Mouse (Mus musculus) limb, embryonic 13.5 days (tissue): ENCODE measurements around the gene Xbp1. TPM values are rescaled to one million over a fixed set of nuclear protein-coding genes. Genes with fewer than 3 reads are reported as not detected.
A peak's percentile ranks its signal among the peaks of the same experiment; 100 is the strongest.
"Not testable (repeated sequence)": the region's sequence is repeated elsewhere in the genome, so short reads cannot be mapped to it uniquely, and the experiment has no call there.

ENCODE experiments used
- ATAC-seq: fragments of 200-750 bp; cut with Nextera tagmentation; 2 replicates; pipeline ENCODE4 v1.8.0; 2017; ENCODE audit warnings: low read depth, moderate number of reproducible peaks, moderate TSS enrichment; ENCODE audit not compliant: low FRiP score
- H3K27ac ChIP-seq: fragments of 300-500 bp; sonication (generic); 2 replicates; pipeline ENCODE4 v1.5.1; 2015; ENCODE audit warnings: inconsistent platforms, mild to moderate bottlenecking, moderate library complexity
- H3K27me3 ChIP-seq: fragments of 300-500 bp; sonication (generic); 2 replicates; pipeline ENCODE4 v1.6.1; 2015; ENCODE audit warnings: mild to moderate bottlenecking, inconsistent platforms
- H3K36me3 ChIP-seq: fragments of 300-500 bp; sonication (generic); 2 replicates; pipeline ENCODE4 v1.6.1; 2015; ENCODE audit warnings: inconsistent platforms, mild to moderate bottlenecking, moderate library complexity
- H3K4me1 ChIP-seq: fragments of 300-500 bp; sonication (generic); 2 replicates; pipeline ENCODE4 v1.6.1; 2015; ENCODE audit warnings: inconsistent platforms
- H3K4me2 ChIP-seq: fragments of 300-500 bp; sonication (generic); replicated peaks from 2 replicates; pipeline ENCODE4 v1.6.1; 2015; ENCODE audit warnings: inconsistent platforms, mild to moderate bottlenecking, moderate library complexity
- H3K4me3 ChIP-seq: fragments of 300-500 bp; sonication (generic); 2 replicates; pipeline ENCODE4 v1.5.1; 2015; ENCODE audit warnings: moderate library complexity, mild to moderate bottlenecking, inconsistent platforms
- H3K9ac ChIP-seq: fragments of 300-500 bp; sonication (generic); 2 replicates; pipeline ENCODE4 v1.6.1; 2015; ENCODE audit warnings: mild to moderate bottlenecking, inconsistent platforms
- H3K9me3 ChIP-seq: fragments of 300-500 bp; sonication (generic); 2 replicates; pipeline ENCODE4 v1.6.1; 2016; ENCODE audit warnings: inconsistent platforms
- WGBS: fragments of 180-500 bp; shearing (Covaris S2); methylation state at CpG from one replicate; pipeline ENCODE4 v1.1.7; 2015; 5-methylcytosine and 5-hydroxymethylcytosine counted together
- polyA plus RNA-seq: library from polyadenylated mRNA; unstranded; fragments of >200 nt; fragmentation: Nextera tagmentation; extraction: Ambion mirVana; gene quantifications from 2 replicates; pipeline ENCODE4 v1.2.1, GENCODE M21; 2015

Gene Xbp1
- polyA plus RNA-seq, 1 experiment from 2014 or later: 177 TPM

DNA sequence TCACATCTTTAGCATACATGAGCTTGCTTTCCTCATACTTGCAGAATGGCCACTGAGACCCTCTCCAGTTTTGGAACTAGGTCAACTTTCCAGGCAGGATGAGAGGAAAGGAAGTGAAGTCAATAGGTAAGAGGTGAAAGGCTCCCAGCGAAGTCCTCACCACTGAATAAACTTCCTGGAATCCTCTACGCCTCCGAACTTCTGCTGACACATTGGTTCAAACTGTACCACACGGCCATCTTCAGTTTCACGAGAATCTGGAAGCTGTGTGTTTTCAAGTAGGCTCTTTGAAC lies 10.4 kb upstream of the Xbp1 start:
- ATAC-seq: no peak
- Histone ChIP-seq H3K9me3 (no peaks in the 10 kb centered on the region), H3K4me1 (no peaks in the 10 kb centered on the region), H3K4me2 (no peak overlapping the region), H3K27ac (no peak overlapping the region), H3K9ac (no peak overlapping the region), H3K4me3 (no peak overlapping the region), H3K27me3 (no peaks in the 10 kb centered on the region), H3K36me3 (no peaks in the 10 kb centered on the region)
- WGBS: 79% methylated on average over 5 of the region's 5 CpGs

DNA sequence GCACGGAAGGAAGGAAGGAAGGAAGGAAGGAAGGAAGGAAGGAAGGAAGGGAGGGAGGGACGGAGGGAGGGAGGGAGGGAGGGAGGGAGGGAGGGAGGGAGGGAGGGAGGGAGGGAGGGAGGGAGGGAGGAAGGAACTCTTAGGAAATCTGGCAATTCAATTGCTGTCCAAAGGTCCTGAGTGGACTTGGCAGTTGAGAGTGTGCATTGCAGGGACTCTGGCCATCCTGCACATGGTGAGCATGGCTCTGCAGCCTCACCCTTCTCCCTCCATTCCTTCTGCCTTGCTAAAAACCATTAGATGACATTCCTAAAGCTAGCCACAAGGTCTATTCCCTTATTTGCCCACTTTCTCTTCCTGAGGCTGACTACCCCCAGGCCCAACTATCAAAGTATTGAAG lies 9.8 kb upstream of the Xbp1 start:
- H3K27me3 ChIP-seq, ATAC-seq, H3K27ac ChIP-seq, H3K4me1 ChIP-seq, H3K9me3 ChIP-seq, H3K4me3 ChIP-seq, H3K36me3 ChIP-seq, H3K9ac ChIP-seq, H3K4me2 ChIP-seq: not testable (repeated sequence)
- WGBS: no CpG with 5 or more reads among the region's 2 CpGs

GRCm38 (mm10) chr11:5512099-5512725 lies 8.2 kb upstream of the Xbp1 start:
- ATAC-seq: no peak
- no peak overlapping the region for H3K4me2 ChIP-seq
- H3K27me3 ChIP-seq: no peaks in the 10 kb centered on the region
- H3K9ac ChIP-seq: no peak overlapping the region
- no peaks in the 10 kb centered on the region for H3K4me1 ChIP-seq
- WGBS: 75% methylated on average over 12 of the region's 12 CpGs
- H3K27ac ChIP-seq: no peak overlapping the region
- H3K4me3 ChIP-seq: no peak overlapping the region
- no peaks in the 10 kb centered on the region for H3K36me3 ChIP-seq
- no peaks in the 10 kb centered on the region for H3K9me3 ChIP-seq

DNA sequence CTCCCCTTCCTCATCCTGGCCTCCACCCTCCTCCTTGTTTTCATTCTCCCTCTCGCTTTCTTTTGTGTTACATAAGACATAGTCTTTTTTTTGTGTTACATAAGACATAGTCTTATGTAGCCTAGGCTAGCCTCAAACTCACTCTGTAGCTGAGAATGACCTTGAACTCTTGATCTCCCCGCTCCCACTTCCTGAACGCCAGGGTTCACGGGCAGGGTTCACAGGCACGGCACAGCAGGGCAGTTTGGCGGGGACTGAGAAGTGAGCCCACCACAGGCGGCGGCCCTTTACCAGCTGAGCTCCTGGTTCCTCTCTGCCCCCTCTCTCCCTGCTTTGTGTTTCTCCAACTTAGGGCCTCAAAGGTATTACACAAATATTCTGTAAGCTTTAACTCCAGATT lies 7.5 kb upstream of the Xbp1 start:
- Histone ChIP-seq H3K4me1 (no peaks in the 10 kb centered on the region), H3K9me3 (no peaks in the 10 kb centered on the region), H3K9ac (no peak overlapping the region), H3K27me3 (no peaks in the 10 kb centered on the region), H3K36me3 (no peaks in the 10 kb centered on the region), H3K27ac (no peak overlapping the region), H3K4me3 (no peak overlapping the region), H3K4me2 (no peak overlapping the region)
- ATAC-seq: no peak
- 80% methylated on average over 8 of the region's 8 CpGs for WGBS

- no peak overlapping the region for H3K9ac ChIP-seq
- H3K9me3 ChIP-seq: no peaks in the 10 kb centered on the region
- H3K36me3 ChIP-seq: no peaks in the 10 kb centered on the region
- H3K4me1 ChIP-seq: no peaks in the 10 kb centered on the region
- H3K27me3 ChIP-seq: no peaks in the 10 kb centered on the region
- H3K27ac ChIP-seq: no peak overlapping the region
- no peak overlapping the region for H3K4me3 ChIP-seq
- no peak overlapping the region for H3K4me2 ChIP-seq
- 85% methylated on average over 4 of the region's 4 CpGs for WGBS
- ATAC-seq: no peak
Observed at GRCm38 (mm10) chr11:5514091-5514490, 6.4 kb upstream of the Xbp1 start.

GRCm38 (mm10) chr11:5515196-5515595 lies 5.3 kb upstream of the Xbp1 start:
- no peak overlapping the region for H3K4me3 ChIP-seq
- no peaks in the 10 kb centered on the region for H3K36me3 ChIP-seq
- 0 out of 2 replicates have a peak, but pooled peaks cover 6% of the 10 kb centered on the region for H3K4me1 ChIP-seq
- H3K9me3 ChIP-seq: no peaks in the 10 kb centered on the region
- H3K4me2 ChIP-seq: no peak overlapping the region
- ATAC-seq: no peak
- no peak overlapping the region for H3K27ac ChIP-seq
- no peak overlapping the region for H3K9ac ChIP-seq
- no peaks in the 10 kb centered on the region for H3K27me3 ChIP-seq
- WGBS: 72% methylated on average over 6 of the region's 6 CpGs

- Histone ChIP-seq H3K36me3 (no peaks in the 10 kb centered on the region), H3K4me3 (no peak overlapping the region), H3K27me3 (no peaks in the 10 kb centered on the region), H3K4me1 (0 out of 2 replicates have a peak, but pooled peaks cover 6% of the 10 kb centered on the region), H3K9me3 (no peaks in the 10 kb centered on the region), H3K4me2 (no peak overlapping the region), H3K9ac (no peak overlapping the region), H3K27ac (no peak overlapping the region)
- 86% methylated on average over 6 of the region's 6 CpGs for WGBS
- ATAC-seq: no peak
Observed at GRCm38 (mm10) chr11:5515655-5516054, 4.8 kb upstream of the Xbp1 start.

GRCm38 (mm10) chr11:5516151-5516550 lies 4.3 kb upstream of the Xbp1 start:
- no peaks in the 10 kb centered on the region for H3K36me3 ChIP-seq
- no peak overlapping the region for H3K4me2 ChIP-seq
- H3K4me3 ChIP-seq: no peak overlapping the region
- H3K27me3 ChIP-seq: no peaks in the 10 kb centered on the region
- no peak overlapping the region for H3K27ac ChIP-seq
- WGBS: 68% methylated on average over 7 of the region's 7 CpGs
- H3K9ac ChIP-seq: no peak overlapping the region
- 0 out of 2 replicates have a peak, but pooled peaks cover 6% of the 10 kb centered on the region for H3K4me1 ChIP-seq
- no peak for ATAC-seq
- H3K9me3 ChIP-seq: no peaks in the 10 kb centered on the region

- H3K4me2 ChIP-seq: no peak overlapping the region
- no peak overlapping the region for H3K27ac ChIP-seq
- H3K27me3 ChIP-seq: no peaks in the 10 kb centered on the region
- 94% methylated on average over 14 of the region's 14 CpGs for WGBS
- H3K4me1 ChIP-seq: 0 out of 2 replicates have a peak, but pooled peaks cover 6% of the 10 kb centered on the region
- no peaks in the 10 kb centered on the region for H3K9me3 ChIP-seq
- no peaks in the 10 kb centered on the region for H3K36me3 ChIP-seq
- no peak for ATAC-seq
- no peak overlapping the region for H3K4me3 ChIP-seq
- no peak overlapping the region for H3K9ac ChIP-seq
Observed at GRCm38 (mm10) chr11:5516617-5517016, 3.8 kb upstream of the Xbp1 start.

DNA sequence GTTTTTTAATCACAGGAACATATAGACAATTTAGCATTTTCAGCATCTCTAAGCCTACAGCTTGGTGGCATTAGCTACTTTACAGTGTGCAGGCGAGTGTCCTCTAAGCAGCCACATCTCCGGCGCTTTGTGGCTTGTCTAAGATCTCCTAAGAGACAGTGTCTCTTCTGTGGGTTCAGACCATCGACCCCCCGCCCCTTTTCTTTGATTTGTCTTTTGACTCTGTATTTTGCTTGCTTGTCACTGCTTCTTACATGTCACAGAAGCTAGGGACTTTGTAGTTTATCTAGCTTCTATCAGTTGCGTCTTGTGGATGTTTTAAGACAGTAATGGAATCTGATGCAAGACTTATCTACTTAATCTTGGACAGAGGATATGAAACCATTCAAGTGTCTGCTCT lies 3.1 kb upstream of the Xbp1 start:
- no peak overlapping the region for H3K4me3 ChIP-seq
- no peaks in the 10 kb centered on the region for H3K27me3 ChIP-seq
- no peaks in the 10 kb centered on the region for H3K36me3 ChIP-seq
- no peak overlapping the region for H3K27ac ChIP-seq
- H3K4me1 ChIP-seq: peaks cover 11% of the 10 kb centered on the region
- H3K9me3 ChIP-seq: no peaks in the 10 kb centered on the region
- 84% methylated on average over 6 of the region's 6 CpGs for WGBS
- H3K9ac ChIP-seq: no peak overlapping the region
- H3K4me2 ChIP-seq: no peak overlapping the region
- no peak for ATAC-seq

DNA sequence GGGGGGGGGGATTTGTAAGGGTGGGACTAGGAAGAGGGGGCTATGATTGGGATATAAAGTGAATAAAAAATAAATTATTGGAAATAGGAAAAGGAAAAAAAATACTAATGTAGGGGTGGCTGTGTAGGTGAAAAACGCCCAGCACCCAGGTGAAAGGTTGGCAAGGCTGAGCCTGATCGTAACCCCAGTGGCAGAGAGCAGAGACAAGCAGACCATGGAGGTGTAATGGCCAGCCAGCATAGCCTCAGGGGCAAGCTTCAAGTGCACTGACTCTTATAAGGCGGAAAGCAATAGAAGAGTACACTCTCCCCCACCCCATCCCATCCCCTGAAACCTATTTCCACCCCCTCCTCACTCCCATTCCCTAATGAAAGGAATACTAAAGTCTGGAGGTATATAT lies 778 bp upstream of the Xbp1 start:
- H3K4me2 ChIP-seq: peak overlapping the region; percentile 80
- H3K27me3 ChIP-seq: no peaks in the 10 kb centered on the region
- no peak for ATAC-seq
- peaks cover 25% of the 10 kb centered on the region for H3K4me1 ChIP-seq
- peaks cover 23% of the 10 kb centered on the region for H3K36me3 ChIP-seq
- peak overlapping the region; percentile 89; the same call in 1 of the 2 replicates for H3K27ac ChIP-seq
- WGBS: 73% methylated on average over 3 of the region's 3 CpGs
- no peak overlapping the region for H3K9ac ChIP-seq
- peak overlapping the region; percentile 97; the same call in 1 of the 2 replicates for H3K4me3 ChIP-seq
- H3K9me3 ChIP-seq: no peaks in the 10 kb centered on the region

DNA sequence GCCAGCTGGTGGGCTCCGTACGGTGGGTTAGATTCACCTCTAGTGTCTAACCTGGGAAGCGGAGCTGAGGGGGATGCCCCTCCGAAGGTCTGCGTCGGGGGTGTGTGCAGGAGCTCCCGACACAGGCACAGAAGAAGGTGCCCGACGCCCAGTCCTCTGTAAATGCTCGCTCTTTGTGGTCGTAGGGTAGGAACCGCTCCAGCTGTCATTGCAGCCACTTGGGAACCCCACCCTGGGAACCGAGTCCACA lies 732 bp downstream of the Xbp1 start:
- no peak; the same call in 1 of the 2 replicates for ATAC-seq
- WGBS: 0% methylated on average over 13 of the region's 13 CpGs
- peaks cover 25% of the 10 kb centered on the region for H3K4me1 ChIP-seq
- peaks cover 38% of the 10 kb centered on the region for H3K36me3 ChIP-seq
- H3K4me2 ChIP-seq: peak overlapping the region; percentile 80
- peak overlapping the region; percentile 89 for H3K27ac ChIP-seq
- H3K27me3 ChIP-seq: no peaks in the 10 kb centered on the region
- peak overlapping the region; percentile 97 for H3K9ac ChIP-seq
- no peaks in the 10 kb centered on the region for H3K9me3 ChIP-seq
- peak overlapping the region; percentile 97 for H3K4me3 ChIP-seq

DNA sequence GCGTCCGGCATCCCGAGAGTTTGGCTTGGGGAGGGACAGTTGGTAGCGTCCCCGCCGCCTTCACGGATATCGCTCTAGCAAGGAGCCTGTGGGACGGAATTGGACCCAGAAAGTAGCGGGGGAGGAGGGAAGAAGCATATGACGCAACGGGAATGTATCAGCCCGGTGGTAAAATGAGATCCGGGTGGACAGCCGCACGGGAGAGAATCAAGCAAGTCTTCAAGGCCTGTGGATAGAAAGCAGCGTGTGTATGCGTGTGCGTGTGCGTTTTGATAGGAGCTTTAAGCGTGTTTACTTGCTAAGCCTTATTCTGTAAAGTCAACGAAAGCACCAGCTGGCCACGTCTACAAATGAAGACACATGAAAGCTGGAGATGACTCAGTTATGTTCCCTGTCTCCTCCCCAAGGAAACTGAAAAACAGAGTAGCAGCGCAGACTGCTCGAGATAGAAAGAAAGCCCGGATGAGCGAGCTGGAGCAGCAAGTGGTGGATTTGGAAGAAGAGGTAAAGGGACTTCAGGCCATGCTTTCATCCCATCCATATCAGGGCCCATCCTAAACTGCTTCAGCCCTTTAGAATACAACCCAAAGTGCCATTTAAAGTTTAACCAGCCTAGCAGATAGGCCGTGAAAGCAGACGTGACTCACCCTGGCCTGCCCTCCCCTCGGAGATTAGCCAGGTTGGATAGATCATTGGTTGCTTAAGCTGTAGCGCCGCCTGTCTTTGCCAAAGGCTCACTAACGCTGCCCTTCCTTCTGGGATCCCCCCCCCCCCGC lies 1.2 kb downstream of the Xbp1 start:
- WGBS: under 1% methylated on average over 33 of the region's 34 CpGs
- Histone ChIP-seq H3K4me2 (peak overlapping the region; percentile 80), H3K9ac (peak overlapping the region; percentile 97), H3K4me1 (peaks cover 25% of the 10 kb centered on the region), H3K4me3 (peak overlapping the region; percentile 97), H3K27ac (peak overlapping the region; percentile 89), H3K27me3 (no peaks in the 10 kb centered on the region), H3K36me3 (peaks cover 43% of the 10 kb centered on the region), H3K9me3 (no peaks in the 10 kb centered on the region)
- 0 out of 2 replicates have a peak, but pooled peaks have one; percentile 0 for ATAC-seq
